Mouse (Mus musculus) CH12F3 (cell line): ENCODE results near the gene Scml2.
"Not testable (repeated sequence)": the region's sequence is repeated elsewhere in the genome, so short reads cannot be mapped to it uniquely, and the experiment has no call there.

Experiments used
- in situ Hi-C: fragments of 300-500 bp; cut with MboI; formaldehyde crosslinking; loops from 2 replicates; pipeline ENCODE4 v1.14.3; 2020; ENCODE audit warnings: low sequenced_read_pairs

Gene Scml2

GRCm38 (mm10) chrX:161116893-161117292 lies at the start of gene Scml2:
Scml2 (plus strand) TSS chrX:161117193.
- in situ Hi-C loops = not testable (repeated sequence)

GRCm38 (mm10) chrX:161075576-161075975 lies 41.4 kb upstream of the Scml2 start:
- in situ Hi-C loops = not testable (repeated sequence)

GRCm38 (mm10) chrX:161162314-161163068 lies 45.5 kb downstream of the Scml2 start:
- in situ Hi-C loops = no loop called here

GRCm38 (mm10) chrX:161163069-161163416 lies 46.0 kb downstream of the Scml2 start:
- in situ Hi-C loops = no loop called here

- in situ Hi-C loops = not testable (repeated sequence)
Measured at GRCm38 (mm10) chrX:161287156-161287555, 170.2 kb downstream of the Scml2 start, which contains the start of gene Gm15262. Gm15262 (plus strand) TSS chrX:161287456.
